Mouse (Mus musculus) bone marrow macrophage, adult 2 months (primary cell): ENCODE measurements around the gene Tspan3.

Experiments used
- CTCF ChIP-seq: IDR thresholded peaks from 2 replicates; pipeline ENCODE4 v1.5.1; 2012; ENCODE audit warnings: low read depth, mild to moderate bottlenecking, low read length, moderate library complexity
- POLR2A ChIP-seq: IDR thresholded peaks from 2 replicates; pipeline ENCODE4 v1.6.1; 2012; ENCODE audit warnings: mild to moderate bottlenecking, low read depth, low read length, borderline replicate concordance

DNA sequence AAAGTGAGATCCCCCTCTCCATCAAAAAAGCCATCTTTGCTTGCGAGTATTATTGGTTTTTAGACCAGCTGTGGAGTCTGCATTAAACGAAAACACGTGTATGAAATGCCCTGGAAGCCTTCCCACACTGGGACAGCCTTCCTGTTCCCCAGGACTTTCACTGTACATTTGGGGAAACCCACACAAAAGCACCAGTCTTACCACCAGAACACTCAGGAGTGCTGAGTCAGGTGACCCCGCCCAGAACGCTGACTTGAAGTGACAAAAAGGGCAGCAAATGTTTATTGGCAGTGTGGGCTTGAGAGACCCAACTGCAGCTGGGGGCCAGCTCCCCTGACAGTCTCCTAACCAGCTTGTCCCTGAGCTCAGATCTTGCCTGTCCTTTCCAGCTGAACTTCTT is 884 bp upstream of the Tspan3 start:
- TF ChIP-seq CTCF, result no peak
- no peak for TF ChIP-seq POLR2A
